Mouse (Mus musculus) brown adipose tissue, adult 24 weeks (tissue): Measurements from ENCODE around the gene Pitpnm3. TPM values are rescaled to one million over a fixed set of nuclear protein-coding genes. Genes with fewer than 3 reads are reported as not detected.

Experiments used
- H3K27ac ChIP-seq: fragments of 200-500 bp; replicated peaks from 2 replicates; pipeline ENCODE4 v1.5.1; 2012; ENCODE audit warnings: low read depth, mild to moderate bottlenecking, low read length
- H3K4me1 ChIP-seq: fragments of 200-500 bp; 2 replicates; pipeline ENCODE4 v1.6.1; 2012; ENCODE audit warnings: low read length, mixed read lengths; ENCODE audit not compliant: control insufficient read depth, insufficient read depth, insufficient read length
- H3K4me3 ChIP-seq: fragments of 200-500 bp; 2 replicates; pipeline ENCODE4 v1.5.1; 2012; ENCODE audit warnings: low read depth, mild to moderate bottlenecking, low read length, moderate library complexity; ENCODE audit not compliant: insufficient read depth
- polyA plus RNA-seq: library from polyadenylated mRNA; stranded (reverse); fragments of >200 nt; gene quantifications from 2 replicates; pipeline ENCODE4 v1.2.4, GENCODE M21; 2012; ENCODE audit not compliant: missing spikeins, insufficient read depth, insufficient read length

Gene Pitpnm3
- polyA plus RNA-seq, 1 experiment, result 0.20 TPM

DNA sequence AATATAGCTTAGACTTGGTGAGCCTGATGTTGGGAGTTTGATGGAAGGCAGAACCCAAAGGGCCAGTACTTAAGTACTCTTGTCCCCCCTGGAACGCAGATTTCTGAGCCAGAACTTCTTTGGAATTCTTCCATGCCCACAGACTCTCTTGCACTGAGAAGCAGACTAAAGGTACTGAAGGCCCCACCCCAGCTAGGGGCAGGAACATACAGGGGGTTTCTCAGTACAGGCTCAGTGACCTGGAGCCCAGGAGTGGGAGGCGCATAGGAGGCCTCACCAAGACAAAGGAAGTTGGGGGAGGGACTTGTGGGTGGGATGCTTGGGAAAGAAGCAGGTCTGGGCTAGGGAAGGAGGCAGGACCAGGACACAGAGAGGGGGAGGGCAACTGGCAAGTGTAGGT lies 15.5 kb upstream of the Pitpnm3 start:
- H3K27ac ChIP-seq, result no peak overlapping the region
- no peak overlapping the region for H3K4me3 ChIP-seq
- H3K4me1 ChIP-seq, result no peaks in the 10 kb centered on the region

DNA sequence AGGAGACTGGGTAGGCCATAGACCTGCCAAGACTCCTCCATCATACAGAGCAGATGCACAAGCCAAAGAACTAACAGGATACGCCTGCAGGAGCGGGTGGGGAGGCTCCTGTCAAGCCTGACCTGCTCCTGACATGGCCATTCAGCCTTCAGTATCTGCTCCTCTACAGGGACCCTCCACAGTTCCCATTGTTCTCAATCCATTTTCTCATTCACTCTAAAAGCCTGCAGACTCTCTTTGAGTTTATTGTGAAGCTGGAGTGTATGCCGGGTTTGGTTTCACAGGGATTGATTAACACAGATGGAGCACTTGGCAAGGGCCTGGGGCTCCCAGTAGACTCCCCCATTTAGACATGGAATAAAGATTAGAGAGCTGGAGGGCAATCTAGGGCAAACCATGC lies 12.3 kb upstream of the Pitpnm3 start:
- no peaks in the 10 kb centered on the region for H3K4me1 ChIP-seq
- H3K27ac ChIP-seq, result no peak overlapping the region
- H3K4me3 ChIP-seq, result no peak overlapping the region

GRCm38 (mm10) chr11:72145877-72146248 lies 10.3 kb upstream of the Pitpnm3 start:
- Histone ChIP-seq H3K4me3 (no peak overlapping the region), H3K4me1 (no peaks in the 10 kb centered on the region), H3K27ac (no peak overlapping the region)

GRCm38 (mm10) chr11:72145182-72145876 lies 9.8 kb upstream of the Pitpnm3 start:
- Histone ChIP-seq H3K4me3 (no peak overlapping the region), H3K4me1 (no peaks in the 10 kb centered on the region), H3K27ac (no peak overlapping the region)

DNA sequence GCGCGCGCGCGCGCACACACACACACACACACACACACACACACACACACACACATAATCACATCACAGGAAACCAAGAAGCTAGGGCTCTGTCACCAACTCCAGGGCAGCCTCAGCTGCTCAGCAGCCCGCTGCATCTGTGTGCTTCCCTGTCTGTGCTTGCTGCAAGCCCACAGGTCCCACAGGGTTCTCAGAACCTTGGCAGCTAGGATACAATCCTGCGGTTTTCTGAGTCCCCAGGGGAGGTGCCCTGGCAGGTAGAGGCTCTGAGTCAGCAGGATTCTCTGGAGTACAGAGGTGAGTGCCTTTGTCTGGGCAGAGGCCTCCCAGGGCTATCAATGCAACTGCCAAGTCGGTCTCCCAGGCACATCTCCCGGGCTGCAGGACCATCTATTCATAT lies 7.3 kb upstream of the Pitpnm3 start:
- Histone ChIP-seq H3K27ac (no peak overlapping the region), H3K4me3 (no peak overlapping the region)

GRCm38 (mm10) chr11:72140198-72140597 lies 4.6 kb upstream of the Pitpnm3 start:
- no peaks in the 10 kb centered on the region for H3K4me1 ChIP-seq
- H3K4me3 ChIP-seq, result no peak overlapping the region
- H3K27ac ChIP-seq, result no peak overlapping the region

More for the DNA sequence above, 7.3 kb upstream of the Pitpnm3 start:
- no peaks in the 10 kb centered on the region for H3K4me1 ChIP-seq

DNA sequence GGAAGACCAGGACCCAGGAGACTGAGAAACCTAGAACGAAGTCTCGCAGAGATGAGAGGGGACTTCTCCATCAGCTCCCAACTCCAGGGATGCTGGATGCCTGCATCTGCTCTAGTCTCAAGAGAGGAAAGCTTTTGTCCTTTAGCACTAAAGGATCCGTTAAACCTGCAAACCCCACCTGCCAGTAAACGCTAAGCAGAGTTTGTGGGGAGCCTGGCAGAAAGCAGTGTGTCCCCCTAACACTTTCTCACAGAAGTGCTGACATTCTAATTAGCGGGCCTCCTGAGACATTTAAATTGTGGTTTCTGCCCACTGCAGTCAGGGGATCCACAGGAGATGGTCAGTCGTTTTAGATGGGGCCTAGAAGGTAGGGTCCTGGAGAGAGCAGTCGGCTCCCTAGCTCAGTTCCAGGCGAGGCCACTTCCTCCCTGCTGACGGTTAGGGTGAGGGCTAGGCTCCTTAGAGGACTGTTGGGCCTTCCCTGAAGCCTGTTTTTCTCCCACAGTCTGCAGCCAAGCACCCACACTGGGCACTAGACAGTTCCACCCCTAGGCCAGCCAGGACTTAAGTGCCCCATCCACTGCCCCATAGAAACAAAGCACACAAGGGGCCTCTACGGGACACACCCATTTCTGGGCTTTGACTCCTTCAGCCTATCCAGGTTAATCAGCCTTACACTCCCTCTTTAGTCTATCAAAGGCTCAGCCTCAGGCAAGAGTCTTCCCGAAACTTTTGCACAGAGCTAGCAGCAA lies 829 bp upstream of the Pitpnm3 start:
- Histone ChIP-seq H3K4me3 (peak overlapping the region; percentile 67), H3K4me1 (peaks cover 13% of the 10 kb centered on the region), H3K27ac (no peak overlapping the region)

- H3K4me1 ChIP-seq, result peaks cover 19% of the 10 kb centered on the region
- H3K27ac ChIP-seq, result no peak overlapping the region
- peak overlapping the region; percentile 67 for H3K4me3 ChIP-seq
Measured at GRCm38 (mm10) chr11:72134536-72135382, 819 bp downstream of the Pitpnm3 start.

DNA sequence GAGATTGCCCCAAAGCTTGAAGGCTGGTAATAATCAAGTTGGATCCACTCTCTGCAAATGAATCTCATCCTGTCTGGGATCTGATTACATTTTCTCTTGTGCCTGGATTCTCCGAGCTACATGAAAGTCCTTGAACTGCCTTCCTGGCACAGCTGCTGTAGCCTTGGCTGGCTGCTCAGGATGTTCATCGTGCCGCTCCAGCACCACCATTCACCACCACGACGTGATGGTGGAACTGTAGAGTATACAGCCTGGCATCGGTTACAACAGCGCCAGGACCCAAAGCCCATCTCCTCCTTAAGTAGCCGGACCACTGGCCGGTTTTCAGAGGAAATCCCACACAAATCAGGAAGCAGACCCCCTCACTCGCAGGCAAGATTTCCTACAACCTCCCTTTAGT lies 2.5 kb downstream of the Pitpnm3 start:
- no peak overlapping the region for H3K27ac ChIP-seq
- no peak overlapping the region for H3K4me3 ChIP-seq
- H3K4me1 ChIP-seq, result peaks cover 20% of the 10 kb centered on the region

DNA sequence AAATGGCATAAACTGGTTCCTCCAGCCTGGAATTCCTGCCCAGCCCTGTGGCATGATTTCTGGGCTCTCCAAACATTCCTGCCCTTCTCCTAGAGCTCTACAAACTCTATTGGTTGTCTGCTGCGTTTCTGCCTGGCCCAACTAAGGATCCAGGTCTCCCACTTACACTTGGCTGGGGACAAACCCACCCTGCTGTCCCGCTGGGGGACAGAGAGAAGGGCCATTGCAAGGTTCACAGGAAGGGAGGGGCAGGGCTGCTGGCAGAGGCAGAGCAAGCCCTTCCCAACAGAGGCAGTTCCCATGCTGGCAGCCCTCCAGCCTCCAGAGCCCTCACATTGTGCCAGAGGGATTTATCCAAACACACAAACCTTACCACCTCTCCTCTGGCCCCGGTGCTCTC lies 3.3 kb downstream of the Pitpnm3 start:
- Histone ChIP-seq H3K27ac (peak overlapping the region; percentile 39), H3K4me3 (no peak overlapping the region), H3K4me1 (peaks cover 20% of the 10 kb centered on the region)

GRCm38 (mm10) chr11:72131697-72132096 lies 3.9 kb downstream of the Pitpnm3 start:
- Histone ChIP-seq H3K4me3 (no peak overlapping the region), H3K27ac (peak overlapping the region; percentile 39), H3K4me1 (peaks cover 20% of the 10 kb centered on the region)

DNA sequence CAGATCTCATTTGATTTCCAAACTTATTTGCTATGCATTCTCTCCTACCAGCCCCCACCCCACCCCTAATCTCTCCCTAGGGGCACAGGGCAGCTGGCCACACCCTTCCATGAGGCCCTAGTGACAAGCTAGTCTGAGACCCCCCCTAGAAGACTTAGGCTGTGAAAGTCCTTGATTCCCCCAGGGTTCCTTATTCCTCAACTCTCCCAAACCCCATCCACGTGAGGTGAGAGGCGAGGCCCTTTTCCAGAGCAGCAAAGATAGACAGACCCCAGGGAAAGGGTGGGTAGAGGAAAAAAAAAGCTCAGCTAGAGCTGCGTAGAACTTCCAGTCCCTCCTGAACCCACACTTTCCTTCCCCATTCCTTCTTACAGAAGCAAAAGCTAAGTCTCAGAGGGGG lies 4.7 kb downstream of the Pitpnm3 start:
- Histone ChIP-seq H3K27ac (no peak overlapping the region), H3K4me3 (no peak overlapping the region), H3K4me1 (peaks cover 20% of the 10 kb centered on the region)

- Histone ChIP-seq H3K27ac (no peak overlapping the region; the same call in 1 of the 2 replicates), H3K4me3 (no peak overlapping the region), H3K4me1 (peaks cover 20% of the 10 kb centered on the region)
Measured at GRCm38 (mm10) chr11:72130472-72130871, 5.1 kb downstream of the Pitpnm3 start.

GRCm38 (mm10) chr11:72130021-72130420 lies 5.6 kb downstream of the Pitpnm3 start:
- Histone ChIP-seq H3K27ac (peak overlapping the region; percentile 19; the same call in 1 of the 2 replicates), H3K4me1 (peaks cover 20% of the 10 kb centered on the region), H3K4me3 (no peak overlapping the region)
